Mouse (Mus musculus): Measurements from ENCODE around the gene Zic1. TPM values are rescaled to one million over a fixed set of nuclear protein-coding genes. Genes with fewer than 3 reads are reported as not detected.

Zic1 gene
- total RNA-seq (2017), result not detected in 2 replicates

DNA sequence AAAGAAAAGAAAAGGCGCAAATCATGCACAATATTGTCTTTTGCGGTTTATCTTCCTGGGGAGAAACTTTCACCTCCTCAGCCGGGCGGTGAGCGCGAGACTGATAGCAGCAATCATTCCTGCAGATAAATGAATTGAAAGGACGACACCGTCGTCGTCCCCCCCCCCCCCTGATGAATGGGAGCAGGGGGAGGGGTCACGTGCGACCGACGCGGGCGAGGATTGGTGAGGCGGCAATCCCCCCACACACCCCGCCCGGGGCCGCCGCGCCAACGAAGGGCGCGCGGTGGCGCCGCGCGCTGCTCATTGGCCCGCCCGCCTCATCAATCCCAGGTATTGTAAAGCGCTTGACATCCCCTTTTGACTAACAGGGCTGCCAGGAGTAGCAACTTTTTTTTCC lies at the start of gene Zic1:
Gene Zic1 (minus strand): TSS at position 147 of the 400 bp plus-strand sequence.
- ATAC-seq (replicated peaks in 1 of 2; ENCODE audit: insufficient read depth in 1 of 2, low FRiP score in 2 of 2, low TSS enrichment in 1 of 2, low read depth in 1 of 2, poor library complexity in 2 of 2, severe bottlenecking in 2 of 2), result no peak

DNA sequence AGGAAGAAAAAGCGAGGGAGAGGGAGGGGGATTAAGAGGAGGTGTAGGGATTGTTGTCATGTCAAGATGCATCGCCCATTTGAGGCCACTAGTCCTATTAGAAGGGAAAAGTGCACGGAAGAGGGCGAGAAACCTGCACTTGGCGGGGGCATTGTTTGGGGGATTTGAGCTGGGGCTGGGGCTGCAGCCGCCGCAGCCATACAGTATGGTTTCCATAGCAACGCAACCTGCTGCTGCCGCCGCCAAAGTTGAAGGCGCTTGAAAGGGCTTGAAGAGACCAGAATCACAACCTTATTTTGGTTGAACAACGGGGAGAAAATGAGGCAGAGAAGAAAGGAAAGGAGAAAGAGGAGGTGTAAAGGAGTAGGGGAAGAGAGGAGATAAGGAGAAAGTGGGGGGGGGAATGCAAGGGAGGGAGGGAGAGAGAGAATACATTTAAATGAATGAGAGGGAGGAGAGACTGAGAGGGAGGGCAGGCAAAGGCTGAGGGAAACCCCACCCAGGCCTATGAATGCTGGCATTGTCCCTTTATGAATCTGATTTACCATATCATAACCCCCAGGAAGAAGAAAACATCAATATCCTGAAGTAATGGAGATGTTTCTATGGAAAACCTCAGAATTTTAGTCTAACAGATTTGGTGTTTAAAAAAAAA lies 48.5 kb upstream of the Zic1 start:
- no peak for ATAC-seq (replicated peaks in 1 of 2; ENCODE audit: insufficient read depth in 1 of 2, low FRiP score in 2 of 2, low TSS enrichment in 1 of 2, low read depth in 1 of 2, poor library complexity in 2 of 2, severe bottlenecking in 2 of 2)

DNA sequence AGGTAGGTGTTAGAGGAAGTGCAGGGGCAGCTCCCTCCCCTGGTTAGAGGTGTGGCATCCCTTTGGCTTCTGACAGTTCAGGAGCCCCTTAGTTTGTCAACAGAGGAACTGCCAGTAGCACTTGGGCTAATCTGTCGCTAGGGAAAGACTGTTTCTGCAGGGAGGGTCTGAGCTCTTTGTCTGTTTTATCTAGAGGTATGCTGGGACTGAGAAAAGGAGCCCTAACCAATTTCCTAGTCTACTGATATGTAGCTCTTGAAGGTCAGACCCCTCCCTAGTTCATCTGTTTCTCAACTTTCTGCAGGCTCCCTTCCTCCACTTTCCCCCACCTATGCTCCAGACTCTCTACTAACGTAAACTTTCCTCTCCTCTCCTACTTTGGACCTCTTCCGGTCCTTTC lies 44.2 kb upstream of the Zic1 start:
- ATAC-seq (replicated peaks in 1 of 2; ENCODE audit: insufficient read depth in 1 of 2, low FRiP score in 2 of 2, low TSS enrichment in 1 of 2, low read depth in 1 of 2, poor library complexity in 2 of 2, severe bottlenecking in 2 of 2), result no peak

DNA sequence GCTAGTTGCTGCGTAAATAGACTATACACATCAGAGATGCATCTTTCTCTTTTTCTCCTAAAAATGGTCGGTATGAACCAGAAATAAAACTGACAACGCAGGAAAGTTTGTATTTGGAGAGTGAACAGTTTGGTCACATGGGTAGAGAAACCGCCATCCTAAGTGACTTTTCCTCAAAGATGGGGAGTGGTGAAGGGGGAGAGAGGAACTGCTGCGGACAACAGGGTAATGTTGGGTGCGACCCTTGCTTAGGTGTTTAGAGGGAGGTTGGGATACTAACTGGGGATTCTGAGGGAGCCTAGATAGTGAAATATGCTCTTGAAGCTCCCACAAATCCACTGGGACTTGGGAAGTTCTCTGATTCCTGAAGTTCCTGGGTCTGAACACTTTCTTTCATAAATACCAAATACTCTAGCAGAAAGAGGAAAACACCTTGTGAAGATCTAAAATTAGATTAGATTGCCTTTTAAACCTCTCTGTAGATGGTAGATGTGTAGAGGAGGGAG lies 40.7 kb upstream of the Zic1 start:
- ATAC-seq (replicated peaks in 1 of 2; ENCODE audit: insufficient read depth in 1 of 2, low FRiP score in 2 of 2, low TSS enrichment in 1 of 2, low read depth in 1 of 2, poor library complexity in 2 of 2, severe bottlenecking in 2 of 2), result no peak

DNA sequence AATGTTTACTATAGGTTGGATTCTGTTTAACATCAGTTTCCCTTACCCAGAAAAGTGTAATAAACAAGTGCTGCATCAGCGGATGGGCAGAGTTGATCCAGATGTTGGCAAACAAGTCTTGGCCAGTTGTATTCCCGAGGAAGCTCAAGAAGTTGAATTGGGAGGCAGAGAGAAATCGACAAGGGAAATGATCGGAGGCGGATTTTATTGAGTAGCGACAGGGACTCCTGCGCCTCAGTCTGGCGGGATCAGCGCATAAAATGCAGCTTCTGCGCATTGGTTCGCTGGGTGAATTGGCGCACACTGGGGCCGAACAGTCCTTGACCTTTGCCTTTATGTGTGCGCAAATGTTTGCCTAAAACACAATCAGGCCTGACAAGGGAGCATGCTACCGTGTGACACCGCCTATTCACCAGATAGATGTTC lies 40.2 kb upstream of the Zic1 start:
- ATAC-seq (replicated peaks in 1 of 2; ENCODE audit: insufficient read depth in 1 of 2, low FRiP score in 2 of 2, low TSS enrichment in 1 of 2, low read depth in 1 of 2, poor library complexity in 2 of 2, severe bottlenecking in 2 of 2), result no peak; a peak in 1 of 4 replicates

DNA sequence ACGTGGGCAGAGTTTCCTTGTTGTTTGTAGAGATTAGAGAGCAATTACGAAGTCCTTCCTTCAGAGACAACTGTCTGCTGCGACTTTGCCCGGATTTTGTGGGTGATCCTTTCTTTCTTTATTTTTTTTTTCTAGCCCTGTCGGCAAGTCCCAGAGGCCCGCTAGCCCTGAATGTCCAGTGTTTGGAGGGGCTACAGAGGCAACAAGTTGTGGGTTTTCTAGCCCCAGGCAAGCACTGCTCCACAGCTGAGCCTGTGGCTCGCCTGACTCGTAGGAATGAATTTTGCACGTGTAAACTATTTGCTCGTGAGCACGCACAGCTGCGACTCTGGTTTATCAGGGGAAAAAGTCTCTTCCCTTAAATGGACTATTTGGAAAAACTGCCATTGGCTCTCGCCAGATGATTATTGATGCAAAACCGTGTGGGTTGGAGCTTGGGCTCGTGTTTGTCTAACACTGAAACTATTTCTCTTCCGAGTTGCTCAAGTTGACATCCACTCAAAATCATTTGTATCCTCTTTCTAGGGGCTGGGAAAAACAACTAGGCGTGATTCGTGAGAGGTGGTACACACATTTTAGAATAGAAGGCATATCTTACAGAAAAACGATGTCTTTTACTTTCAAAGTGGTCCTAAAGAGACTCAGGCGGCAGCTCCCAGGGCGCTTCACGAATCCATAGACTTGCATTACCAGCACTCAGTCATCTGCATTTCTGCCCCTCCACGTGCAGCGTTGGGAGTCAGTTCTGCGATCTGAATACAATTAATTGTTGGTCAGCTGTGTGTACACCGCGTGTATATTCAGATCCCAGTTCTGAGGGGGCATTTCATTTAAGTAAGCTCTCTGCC lies 39.5 kb upstream of the Zic1 start:
- no peak for ATAC-seq (replicated peaks in 1 of 2; ENCODE audit: insufficient read depth in 1 of 2, low FRiP score in 2 of 2, low TSS enrichment in 1 of 2, low read depth in 1 of 2, poor library complexity in 2 of 2, severe bottlenecking in 2 of 2)

DNA sequence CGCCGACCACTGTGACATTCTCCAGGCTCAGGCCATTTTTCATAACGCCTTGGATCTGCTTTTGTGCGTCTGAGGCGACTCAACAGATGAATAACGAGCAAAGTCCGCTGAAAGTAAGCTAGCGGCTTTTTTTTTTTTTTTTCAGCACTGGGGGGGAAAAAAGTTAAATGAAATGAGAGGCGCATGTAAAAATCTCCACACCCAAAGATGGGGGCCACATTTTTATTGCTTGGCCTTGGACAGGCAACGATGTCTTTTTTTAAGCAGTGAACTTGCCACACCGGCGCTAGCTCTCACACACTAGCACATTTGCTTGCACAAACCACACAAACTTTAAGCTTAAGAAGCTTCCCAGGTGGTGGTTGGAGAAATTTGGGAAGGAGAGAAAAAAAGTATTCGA lies 38.6 kb upstream of the Zic1 start:
- ATAC-seq (replicated peaks in 1 of 2; ENCODE audit: insufficient read depth in 1 of 2, low FRiP score in 2 of 2, low TSS enrichment in 1 of 2, low read depth in 1 of 2, poor library complexity in 2 of 2, severe bottlenecking in 2 of 2), result no peak

DNA sequence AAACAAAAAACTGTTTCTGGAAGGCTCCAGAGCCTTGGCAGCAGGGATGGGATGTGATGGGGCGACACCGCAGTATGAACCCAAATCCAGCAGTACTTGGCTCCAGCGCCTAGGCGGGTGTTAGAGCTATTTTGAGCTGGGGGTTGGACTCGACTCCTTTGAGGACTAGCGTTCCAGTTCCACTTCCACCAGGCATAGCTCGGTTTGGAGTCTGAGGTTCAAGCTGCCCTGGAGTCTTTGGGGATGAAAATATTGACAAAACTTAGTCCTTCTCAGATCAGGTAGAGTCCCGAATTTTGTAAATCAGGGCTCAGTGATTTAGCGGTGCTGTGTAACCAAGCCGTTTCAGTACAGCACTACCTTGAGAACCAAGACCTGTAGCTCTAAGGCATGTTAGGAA lies 35.9 kb upstream of the Zic1 start:
- no peak for ATAC-seq (replicated peaks in 1 of 2; ENCODE audit: insufficient read depth in 1 of 2, low FRiP score in 2 of 2, low TSS enrichment in 1 of 2, low read depth in 1 of 2, poor library complexity in 2 of 2, severe bottlenecking in 2 of 2)

DNA sequence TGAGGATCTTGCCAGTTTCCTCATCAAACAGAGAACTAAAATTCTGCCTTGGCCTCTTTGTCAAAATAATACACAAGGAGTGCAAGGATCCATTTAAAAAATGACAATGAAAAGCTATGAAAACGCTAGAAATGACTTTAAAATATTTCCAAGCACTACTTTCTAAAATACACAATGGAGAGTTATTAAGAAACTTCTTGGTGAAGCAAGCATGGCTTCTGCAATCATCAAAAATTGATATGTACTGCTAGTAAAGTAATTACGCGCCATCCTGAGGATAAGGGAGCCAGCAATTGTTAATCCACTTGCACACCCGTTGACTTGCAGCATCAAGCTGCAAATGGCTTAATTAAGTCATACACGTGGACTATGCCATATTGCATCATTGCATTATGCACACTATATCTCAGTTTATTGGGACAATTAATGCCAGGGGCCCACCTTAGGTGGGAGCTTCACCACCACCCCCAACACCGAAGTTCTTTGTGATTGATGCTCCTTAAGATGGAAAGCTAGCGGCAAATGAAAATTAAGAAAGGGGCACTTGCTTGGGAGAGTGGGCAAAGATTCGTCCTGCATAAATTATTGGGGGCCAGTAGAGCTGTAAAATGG lies 35.0 kb upstream of the Zic1 start:
- no peak for ATAC-seq (replicated peaks in 1 of 2; ENCODE audit: insufficient read depth in 1 of 2, low FRiP score in 2 of 2, low TSS enrichment in 1 of 2, low read depth in 1 of 2, poor library complexity in 2 of 2, severe bottlenecking in 2 of 2)

DNA sequence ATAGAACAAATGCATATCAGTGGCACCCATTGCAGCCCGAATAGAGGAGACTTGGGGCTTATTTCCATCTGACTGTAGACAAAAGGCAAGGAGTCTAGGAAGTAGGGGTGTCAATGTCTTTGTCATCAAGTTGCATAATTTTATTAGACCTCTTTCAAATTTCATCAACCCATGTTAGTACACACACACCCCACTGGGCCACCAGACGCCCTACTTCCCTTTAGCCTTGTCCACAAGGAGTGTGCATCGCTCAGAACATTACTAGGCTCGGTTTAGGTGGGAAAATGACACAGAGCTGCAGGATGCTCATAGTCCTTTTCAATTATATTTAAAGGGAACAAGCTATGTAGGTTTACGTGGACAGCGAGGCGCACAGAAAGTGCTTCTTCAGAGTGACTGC lies 34.4 kb upstream of the Zic1 start:
- ATAC-seq (replicated peaks in 1 of 2; ENCODE audit: insufficient read depth in 1 of 2, low FRiP score in 2 of 2, low TSS enrichment in 1 of 2, low read depth in 1 of 2, poor library complexity in 2 of 2, severe bottlenecking in 2 of 2), result no peak

DNA sequence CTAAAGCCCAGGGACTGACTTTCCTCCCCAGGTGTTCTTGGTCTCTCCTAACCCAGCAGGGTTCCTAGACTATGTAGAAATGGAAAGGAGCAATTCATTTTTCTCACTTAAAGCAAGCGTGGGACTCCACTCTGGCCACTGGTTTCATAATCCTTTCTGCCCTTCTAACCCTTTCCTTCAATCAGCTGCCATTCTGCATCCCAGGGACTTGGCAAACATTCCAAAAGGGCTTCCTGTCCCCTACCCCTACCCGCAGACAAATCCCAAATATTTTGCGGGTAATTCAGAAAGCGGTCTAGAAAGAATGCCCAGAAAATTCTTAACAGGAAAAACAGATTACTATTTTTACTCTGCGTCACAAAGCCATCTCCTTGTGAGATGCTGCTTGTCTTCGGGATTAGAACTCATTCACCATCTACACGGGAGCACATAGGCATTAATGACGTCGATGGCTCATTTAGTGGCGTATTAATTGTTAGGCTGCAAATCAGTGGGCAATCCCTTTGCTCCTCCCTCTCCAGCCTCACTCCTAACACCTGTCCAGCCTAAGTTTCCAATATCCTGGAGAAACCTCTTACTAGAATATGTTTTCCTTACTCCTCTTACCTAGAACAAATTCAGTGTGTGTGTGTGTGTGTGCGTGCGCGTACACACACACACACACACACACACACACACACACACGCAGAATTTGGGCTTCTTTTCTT lies 29.6 kb upstream of the Zic1 start:
- no peak for ATAC-seq (replicated peaks in 1 of 2; ENCODE audit: insufficient read depth in 1 of 2, low FRiP score in 2 of 2, low TSS enrichment in 1 of 2, low read depth in 1 of 2, poor library complexity in 2 of 2, severe bottlenecking in 2 of 2)

DNA sequence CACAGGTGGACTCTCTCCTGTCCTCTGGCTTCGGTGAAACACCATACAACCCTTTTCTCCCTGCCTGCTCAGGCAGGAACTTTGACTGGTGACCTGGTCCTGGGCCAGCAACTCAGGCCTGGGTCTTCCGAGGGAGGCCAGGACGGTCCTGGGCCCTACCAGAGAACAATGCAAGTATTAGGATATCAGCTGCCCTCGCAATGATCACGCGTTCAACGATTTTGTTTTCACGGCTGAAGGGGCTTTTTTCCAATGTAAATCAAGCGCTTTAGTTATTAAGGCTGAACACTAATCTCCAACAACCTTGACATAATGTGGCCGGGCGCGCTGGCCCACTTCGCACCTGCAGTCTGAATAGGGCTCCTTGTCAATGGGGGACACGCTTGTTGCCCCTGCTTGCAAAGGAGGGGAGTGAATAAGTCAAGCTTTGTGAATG lies 28.6 kb upstream of the Zic1 start:
- no peak for ATAC-seq (replicated peaks in 1 of 2; ENCODE audit: insufficient read depth in 1 of 2, low FRiP score in 2 of 2, low TSS enrichment in 1 of 2, low read depth in 1 of 2, poor library complexity in 2 of 2, severe bottlenecking in 2 of 2)

DNA sequence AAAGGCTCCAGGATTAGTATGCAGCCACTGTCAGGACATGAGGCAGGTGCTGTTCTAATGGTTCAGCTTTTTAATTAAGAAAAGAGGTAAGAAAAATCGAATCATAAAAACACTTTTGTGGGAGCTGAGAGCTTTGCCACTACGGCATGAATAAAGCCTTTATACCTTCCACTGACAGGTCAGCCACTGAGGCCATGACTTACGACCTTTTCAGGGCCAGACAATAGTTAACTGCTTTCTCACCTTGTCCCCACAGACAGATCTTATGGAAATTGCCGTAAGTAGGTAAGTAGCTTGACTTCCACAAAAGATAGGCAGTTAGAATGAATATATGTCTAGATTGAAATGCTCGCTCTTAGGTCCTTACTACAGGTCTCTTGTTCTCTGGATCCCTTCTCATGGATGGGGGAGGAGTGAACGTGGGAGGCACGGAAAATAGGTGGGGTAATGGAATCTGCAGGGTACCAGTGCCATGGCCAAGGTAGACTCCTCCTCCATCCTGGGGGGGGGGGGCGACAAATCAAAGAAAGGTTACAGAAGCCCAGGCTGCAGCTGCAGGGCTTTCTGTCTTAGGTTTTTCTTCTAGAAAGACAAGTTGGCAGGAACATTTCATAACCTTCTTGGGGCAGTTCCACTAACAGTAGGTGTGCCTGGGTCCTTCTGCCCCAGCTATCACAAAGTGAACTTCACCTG lies 27.9 kb upstream of the Zic1 start:
- no peak for ATAC-seq (replicated peaks in 1 of 2; ENCODE audit: insufficient read depth in 1 of 2, low FRiP score in 2 of 2, low TSS enrichment in 1 of 2, low read depth in 1 of 2, poor library complexity in 2 of 2, severe bottlenecking in 2 of 2)

DNA sequence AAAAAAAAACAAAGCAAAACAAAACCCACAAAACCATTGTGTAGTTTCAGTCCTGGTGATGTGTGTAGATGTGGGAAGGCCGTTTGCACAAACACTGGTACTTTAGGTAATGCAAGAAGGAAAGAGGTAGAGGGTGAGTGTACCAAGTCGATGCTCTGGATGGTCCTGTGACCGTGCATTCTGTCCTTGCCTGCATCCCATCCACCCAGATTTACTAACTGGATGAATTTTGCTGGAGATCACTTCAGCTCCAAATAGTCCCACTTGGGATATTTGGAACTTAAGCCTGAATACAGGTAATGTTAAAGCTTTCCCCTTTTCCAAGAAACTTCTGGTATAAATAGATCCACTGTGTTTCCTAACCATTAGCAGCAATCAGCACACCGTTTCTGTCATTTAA lies 22.6 kb upstream of the Zic1 start:
- no peak for ATAC-seq (replicated peaks in 1 of 2; ENCODE audit: insufficient read depth in 1 of 2, low FRiP score in 2 of 2, low TSS enrichment in 1 of 2, low read depth in 1 of 2, poor library complexity in 2 of 2, severe bottlenecking in 2 of 2)

DNA sequence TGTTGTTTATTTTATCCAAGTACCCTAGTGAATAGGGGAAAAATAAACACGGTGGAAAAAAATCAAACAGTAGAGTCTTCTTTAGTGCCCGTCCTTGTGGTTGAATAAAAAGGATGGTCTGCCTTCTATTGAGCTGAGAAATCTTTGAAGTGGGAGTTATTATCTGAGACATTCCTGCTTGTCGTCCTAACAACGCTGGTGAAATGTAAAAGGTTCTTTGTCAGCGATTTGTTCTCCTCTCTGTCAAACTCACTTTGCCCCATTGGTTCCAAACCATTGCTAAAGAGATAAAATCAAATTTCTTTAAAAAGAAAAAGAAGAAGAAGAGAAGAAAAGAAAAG lies 22.1 kb upstream of the Zic1 start:
- no peak for ATAC-seq (replicated peaks in 1 of 2; ENCODE audit: insufficient read depth in 1 of 2, low FRiP score in 2 of 2, low TSS enrichment in 1 of 2, low read depth in 1 of 2, poor library complexity in 2 of 2, severe bottlenecking in 2 of 2)

DNA sequence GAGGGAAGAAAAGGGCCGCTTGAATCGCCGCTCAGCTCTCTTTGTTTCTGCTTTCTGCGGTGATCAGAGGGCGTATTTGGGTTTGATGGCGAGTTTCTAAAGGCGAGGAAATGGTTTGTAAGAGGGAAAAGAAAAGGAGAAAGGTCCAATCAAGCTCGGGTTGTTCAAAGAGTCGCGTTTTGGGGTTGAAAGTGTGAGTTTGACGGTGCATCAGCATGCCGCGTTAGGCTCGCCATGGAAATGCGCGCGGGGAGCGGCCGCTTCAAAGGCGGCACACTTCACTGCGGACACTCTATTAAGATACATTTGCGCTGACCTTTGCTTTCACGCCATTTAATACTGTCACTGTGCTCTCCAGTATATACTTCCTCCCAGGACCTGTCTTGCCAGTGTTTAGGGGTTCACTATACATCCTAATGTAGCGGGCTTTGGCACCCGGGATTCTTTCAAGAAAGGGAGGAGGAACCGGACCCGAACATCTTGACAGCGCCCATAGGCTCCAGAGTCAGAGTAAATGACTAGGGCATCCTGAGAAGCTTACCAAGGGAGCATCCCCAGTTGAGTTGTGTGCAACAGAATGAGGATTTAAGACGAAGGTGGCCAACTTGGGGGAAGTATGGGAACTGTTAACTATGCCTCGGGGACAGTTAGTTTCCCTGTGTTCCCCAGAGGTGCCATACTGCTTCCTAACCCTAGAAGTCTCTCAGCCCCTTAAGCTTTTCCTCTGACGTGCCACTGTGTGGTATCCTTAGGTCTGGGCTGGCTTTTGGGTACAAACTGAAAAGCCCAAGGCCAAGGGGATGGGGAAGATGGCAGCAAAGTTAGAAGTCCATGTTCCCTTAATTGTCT lies 21.5 kb upstream of the Zic1 start:
- ATAC-seq (replicated peaks in 1 of 2; ENCODE audit: insufficient read depth in 1 of 2, low FRiP score in 2 of 2, low TSS enrichment in 1 of 2, low read depth in 1 of 2, poor library complexity in 2 of 2, severe bottlenecking in 2 of 2), result no peak
